Mouse (Mus musculus) effector memory CD4-positive, alpha-beta T cell, adult 7 months (primary cell): Measurements from ENCODE around the gene Ccdc142. TPM values are rescaled to one million over a fixed set of nuclear protein-coding genes. Genes with fewer than 3 reads are reported as not detected.

ENCODE experiments used
- polyA plus RNA-seq: library from polyadenylated mRNA; unstranded; fragments of 100-300 nt; shearing (Covaris generic); gene quantifications from one replicate; pipeline ENCODE4 v1.2.1, GENCODE M21; 2017

Gene Ccdc142
- polyA plus RNA-seq, result 2.2 TPM

GRCm38 (mm10) chr6:83101316-83101687 lies at the start of gene Ccdc142, which contains the start of gene Gm42688:
Gene Ccdc142, plus strand, starts transcription at chr6:83101601.
Gene Gm42688, plus strand, starts transcription at chr6:83101617.

GRCm38 (mm10) chr6:83054074-83054851 lies 47.1 kb upstream of the Ccdc142 start, which contains the start of gene Aup1:
Gene Aup1, plus strand, starts transcription at chr6:83054521.

GRCm38 (mm10) chr6:83054871-83055431 lies 46.5 kb upstream of the Ccdc142 start, which contains the start of gene Htra2:
Gene Htra2, minus strand, starts transcription at chr6:83055273.

GRCm38 (mm10) chr6:83057790-83058189 lies 43.6 kb upstream of the Ccdc142 start, which contains the start of gene Dqx1:
Gene Dqx1, plus strand, starts transcription at chr6:83057844.

GRCm38 (mm10) chr6:83070247-83070310 lies 31.3 kb upstream of the Ccdc142 start, which contains the start of gene Tlx2:
Gene Tlx2, minus strand, starts transcription at chr6:83070293.

DNA sequence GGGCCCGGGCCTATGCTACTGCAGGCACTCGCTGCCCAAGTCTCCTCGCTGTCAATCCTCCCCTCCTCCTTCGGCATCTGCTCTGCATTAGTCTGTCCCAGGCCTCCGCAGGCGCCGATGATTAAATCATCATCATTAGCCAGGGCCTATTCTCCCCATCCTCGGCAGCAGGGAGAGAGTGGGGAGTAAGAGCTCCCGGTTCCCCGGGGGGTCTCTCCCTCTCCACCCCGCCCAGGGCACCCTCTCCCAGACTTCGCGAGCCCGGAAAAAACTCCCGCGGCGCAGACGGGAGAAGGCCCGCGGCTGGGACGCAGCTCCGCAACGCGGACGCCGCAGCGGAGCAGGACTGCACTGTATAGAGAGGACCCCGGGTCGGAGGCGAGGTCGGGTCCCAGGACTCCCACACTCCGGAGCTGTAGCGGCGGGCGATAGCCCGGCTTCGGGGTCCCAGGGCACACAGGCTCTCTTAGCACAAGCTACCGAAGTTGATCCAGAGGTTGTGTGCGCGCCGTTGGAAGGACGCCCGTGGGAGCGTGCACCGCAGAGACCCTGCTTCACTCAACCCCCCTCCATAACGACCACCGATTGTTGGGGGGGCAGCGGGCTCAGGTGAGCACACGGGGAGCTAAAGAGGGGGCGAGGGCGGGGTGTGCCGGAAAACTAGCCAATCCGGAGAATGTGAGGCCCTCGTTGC lies 23.6 kb upstream of the Ccdc142 start, which contains the start of gene Pcgf1:
TSS of gene Pcgf1 (plus strand) at position 240 of the 694 bp plus-strand sequence.

GRCm38 (mm10) chr6:83086121-83087035 lies 15.0 kb upstream of the Ccdc142 start, which contains the start of gene Lbx2:
Gene Lbx2, plus strand, starts transcription at chr6:83086367.

DNA sequence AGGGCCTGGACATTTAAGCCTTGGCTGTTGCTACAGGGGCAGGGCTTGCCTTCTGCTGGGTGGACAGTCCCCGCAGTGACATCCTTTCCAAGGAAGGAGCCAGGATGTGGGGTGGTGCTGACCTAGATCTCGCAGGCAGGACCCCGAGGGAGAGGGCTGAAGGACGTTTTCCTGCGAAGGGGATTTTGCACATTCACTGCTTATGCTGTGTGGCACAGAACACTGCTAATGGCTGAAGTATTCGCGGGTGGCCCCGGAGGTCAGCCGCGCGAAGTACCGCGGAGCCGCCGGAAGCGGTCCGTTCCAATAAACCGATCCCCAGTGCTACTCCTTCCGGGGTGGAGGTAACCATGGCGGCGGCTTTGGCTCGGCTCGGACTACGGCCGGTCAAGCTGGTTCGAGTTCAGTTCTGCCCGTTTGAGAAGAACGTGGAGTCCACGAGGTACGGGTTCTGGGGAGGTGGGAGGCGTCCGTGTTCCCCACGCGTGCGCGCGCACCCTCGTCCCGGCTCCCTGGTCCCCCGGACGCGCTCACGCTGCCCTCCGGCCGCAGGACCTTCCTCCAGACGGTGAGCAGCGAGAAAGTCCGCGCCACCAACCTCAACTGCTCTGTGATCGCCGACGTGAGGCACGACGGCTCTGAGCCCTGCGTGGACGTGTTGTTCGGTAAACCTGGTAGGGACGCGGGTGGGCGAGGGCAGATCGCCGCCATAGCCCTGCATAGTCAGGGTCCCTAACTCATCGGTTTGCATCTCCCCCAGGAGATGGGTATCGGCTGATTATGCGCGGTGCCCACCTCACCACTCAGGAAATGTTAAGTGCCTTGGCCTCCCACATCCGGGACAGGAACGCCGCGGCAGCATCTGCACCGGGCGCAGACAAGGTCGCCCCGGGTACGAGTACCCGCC lies 7.6 kb downstream of the Ccdc142 start, which contains the start of gene Mrpl53:
TSS of gene Mrpl53 (plus strand) at position 279 of the 907 bp plus-strand sequence.

DNA sequence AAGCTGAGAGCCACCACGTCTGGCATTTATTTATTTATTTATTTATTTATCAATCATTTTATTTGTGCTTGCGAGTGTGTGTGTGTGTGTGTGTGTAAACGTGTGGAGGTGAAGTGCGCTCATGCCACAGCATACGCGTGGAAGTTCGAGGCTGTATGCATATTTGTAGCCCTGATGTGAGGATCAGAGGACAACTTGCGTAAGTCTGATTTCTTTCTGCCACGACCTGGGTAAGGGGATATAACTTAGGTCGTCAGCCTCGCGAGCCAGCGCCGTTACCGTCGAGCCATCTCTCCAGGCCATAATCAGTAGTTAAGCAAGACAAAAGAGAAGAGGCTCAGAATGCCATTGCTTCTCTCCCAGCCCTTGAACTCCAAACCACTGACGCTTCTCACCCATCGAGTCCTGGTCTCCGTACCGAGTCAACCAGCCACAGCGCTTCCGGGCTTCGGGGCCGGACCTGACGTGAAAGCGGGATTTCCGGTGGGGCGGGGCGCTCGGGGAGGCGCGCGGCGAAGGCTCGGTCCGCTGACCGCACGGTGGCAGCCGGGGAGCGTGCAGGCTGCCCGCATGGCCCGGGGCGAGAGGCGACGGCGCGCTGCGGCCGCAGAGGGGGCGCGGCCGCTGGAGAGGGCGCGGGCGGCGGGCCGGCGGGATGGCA lies 13.7 kb downstream of the Ccdc142 start, which contains the start of gene Mogs:
TSS of gene Mogs (plus strand) at position 486 of the 661 bp plus-strand sequence.

GRCm38 (mm10) chr6:83120930-83121862 lies 19.8 kb downstream of the Ccdc142 start, which contains the start of gene Wbp1:
Gene Wbp1, minus strand, starts transcription at chr6:83121559.

GRCm38 (mm10) chr6:83125331-83125730 lies 23.9 kb downstream of the Ccdc142 start, which contains the start of gene Ino80b:
Gene Ino80b, minus strand, starts transcription at chr6:83125431.

DNA sequence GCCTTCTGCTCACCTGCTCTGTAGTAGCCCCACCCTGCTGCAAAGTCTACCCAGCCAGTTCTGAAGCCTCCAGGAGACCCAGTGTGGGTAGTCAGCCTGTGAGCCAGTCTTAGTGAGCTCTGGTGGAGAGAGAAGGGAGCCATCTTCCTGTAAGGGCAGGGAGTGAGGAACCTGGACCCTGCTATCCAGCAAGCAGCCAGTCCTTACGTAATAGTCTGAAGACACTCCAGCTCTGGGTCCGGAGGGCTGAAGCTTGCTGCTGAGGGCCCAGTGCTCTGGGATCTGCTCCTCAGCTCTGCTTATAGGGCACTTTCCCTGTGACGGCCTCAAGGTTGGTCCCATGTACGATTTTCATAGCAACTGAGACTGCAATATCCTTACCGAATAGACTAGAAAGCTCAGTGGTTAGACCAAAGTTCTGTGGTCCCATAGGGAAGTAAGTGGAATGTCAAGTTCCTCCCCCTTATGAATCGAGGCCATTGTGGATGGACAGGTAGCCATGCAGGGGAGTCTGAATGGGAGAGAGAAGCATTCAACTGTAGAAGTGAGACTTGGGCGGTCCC lies 33.6 kb downstream of the Ccdc142 start, which contains the start of gene Rtkn:
TSS of gene Rtkn (plus strand) at position 513 of the 563 bp plus-strand sequence.

DNA sequence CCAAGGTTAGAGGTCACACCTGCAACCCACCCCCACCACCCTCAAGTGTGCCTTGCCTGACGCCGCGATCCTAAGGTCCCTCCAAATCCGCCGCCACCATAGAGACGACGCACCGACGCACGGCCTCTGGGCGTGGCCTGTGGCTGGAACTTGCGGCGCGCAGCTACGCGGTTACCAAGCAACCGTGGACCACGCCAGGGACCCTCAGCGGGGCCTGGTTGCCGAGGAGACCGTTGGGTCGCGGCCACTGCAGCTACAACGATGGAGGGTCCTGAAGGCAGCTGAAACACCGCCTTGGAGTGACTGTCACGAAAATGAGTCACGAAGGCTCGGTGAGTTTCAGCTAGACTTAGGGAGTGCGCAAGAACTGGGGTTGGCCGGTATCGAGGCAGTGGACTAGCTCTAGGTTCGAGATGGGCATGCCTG lies 54.9 kb downstream of the Ccdc142 start, which contains the start of the genes Wdr54 and 1700003E16Rik:
TSS of gene Wdr54 (minus strand) at position 139 of the 426 bp plus-strand sequence.
TSS of gene 1700003E16Rik (plus strand) at position 146 of the 426 bp plus-strand sequence.

Other genes with a start within 250 kb of the Ccdc142 start
- gene Sema4f, start 161.8 kb upstream of the Ccdc142 start, polyA plus RNA-seq, result 17.5 TPM
- gene M1ap, start 154.7 kb upstream of the Ccdc142 start, polyA plus RNA-seq, result not detected
- gene Dok1, start 68.1 kb upstream of the Ccdc142 start, polyA plus RNA-seq, result 12.8 TPM
- gene Loxl3, start 67.4 kb upstream of the Ccdc142 start, polyA plus RNA-seq, result 0.30 TPM
- 495 TPM for gene Aup1, start 47.1 kb upstream of the Ccdc142 start, polyA plus RNA-seq
- 35.1 TPM for gene Htra2, start 46.3 kb upstream of the Ccdc142 start, polyA plus RNA-seq
- 1.3 TPM for gene Dqx1, start 43.8 kb upstream of the Ccdc142 start, polyA plus RNA-seq
- not detected for gene Tlx2, start 31.3 kb upstream of the Ccdc142 start, polyA plus RNA-seq
- 21.1 TPM for gene Pcgf1, start 23.7 kb upstream of the Ccdc142 start, polyA plus RNA-seq
- not detected for gene Lbx2, start 15.2 kb upstream of the Ccdc142 start, polyA plus RNA-seq
- gene Gm42688, start within 50 bp of the Ccdc142 start, polyA plus RNA-seq, result 6.5 TPM
- 30.5 TPM for gene Mrpl53, start 7.4 kb downstream of the Ccdc142 start, polyA plus RNA-seq
- gene Mogs, start 13.9 kb downstream of the Ccdc142 start, polyA plus RNA-seq, result 66.0 TPM
- gene Wbp1, start 20.0 kb downstream of the Ccdc142 start, polyA plus RNA-seq, result 61.8 TPM
- gene Ino80b, start 23.8 kb downstream of the Ccdc142 start, polyA plus RNA-seq, result 31.8 TPM
- 0.94 TPM for gene Rtkn, start 33.9 kb downstream of the Ccdc142 start, polyA plus RNA-seq
- gene Wdr54, start 54.8 kb downstream of the Ccdc142 start, polyA plus RNA-seq, result 1.3 TPM
- not detected for gene 1700003E16Rik, start 54.8 kb downstream of the Ccdc142 start, polyA plus RNA-seq
- 63.3 TPM for gene Dctn1, start 64.3 kb downstream of the Ccdc142 start, polyA plus RNA-seq
- not detected for gene Slc4a5, start 118.2 kb downstream of the Ccdc142 start, polyA plus RNA-seq
- 54.7 TPM for gene Mthfd2, start 224.3 kb downstream of the Ccdc142 start, polyA plus RNA-seq
- 177 TPM for gene Mob1a, start 224.4 kb downstream of the Ccdc142 start, polyA plus RNA-seq
- gene Bola3, start 247.5 kb downstream of the Ccdc142 start, polyA plus RNA-seq, result 56.9 TPM